Mouse (Mus musculus) liver, embryonic 16.5 days (tissue): ENCODE results near the gene Gm20075. TPM values are rescaled to one million over a fixed set of nuclear protein-coding genes. Genes with fewer than 3 reads are reported as not detected.
"Not testable (repeated sequence)": the region's sequence is repeated elsewhere in the genome, so short reads cannot be mapped to it uniquely, and the experiment has no call there.

Experiments used
- ATAC-seq: fragments of 200-750 bp; cut with Nextera tagmentation; 2 replicates; pipeline ENCODE4 v1.8.0; 2017; ENCODE audit warnings: low read depth, mild to moderate bottlenecking, moderate number of reproducible peaks, moderate library complexity
- H3K27ac ChIP-seq: fragments of 300-500 bp; sonication (generic); 2 replicates; pipeline ENCODE4 v1.5.1; 2014; ENCODE audit warnings: mild to moderate bottlenecking, low read length
- H3K27me3 ChIP-seq: fragments of 300-500 bp; sonication (generic); 2 replicates; pipeline ENCODE4 v1.6.1; 2014; ENCODE audit warnings: low read depth, low read length, mixed read lengths; ENCODE audit not compliant: control insufficient read depth, insufficient read depth
- H3K36me3 ChIP-seq: fragments of 300-500 bp; sonication (generic); 2 replicates; pipeline ENCODE4 v1.6.1; 2014; ENCODE audit warnings: mild to moderate bottlenecking; ENCODE audit not compliant: control insufficient read depth, insufficient read depth
- H3K4me1 ChIP-seq: fragments of 300-500 bp; sonication (generic); 2 replicates; pipeline ENCODE4 v1.6.1; 2014; ENCODE audit warnings: low read depth, low read length, mixed read lengths; ENCODE audit not compliant: control insufficient read depth
- H3K4me2 ChIP-seq: fragments of 300-500 bp; sonication (generic); 2 replicates; pipeline ENCODE4 v1.6.1; 2014; ENCODE audit warnings: low read depth, low read length, mixed read lengths
- H3K4me3 ChIP-seq: fragments of 300-500 bp; sonication (generic); 2 replicates; pipeline ENCODE4 v1.5.1; 2014; ENCODE audit warnings: low read depth, mild to moderate bottlenecking, low read length
- H3K9ac ChIP-seq: fragments of 300-500 bp; sonication (generic); 2 replicates; pipeline ENCODE4 v1.6.1; 2014; ENCODE audit warnings: low read depth, low read length
- H3K9me3 ChIP-seq: fragments of 300-500 bp; sonication (generic); replicated peaks from 2 replicates; pipeline ENCODE4 v1.6.1; 2016; ENCODE audit warnings: low read length; ENCODE audit not compliant: control insufficient read depth
- WGBS: fragments of 180-500 bp; shearing (Covaris S2); extraction: QIAGEN DNeasy Blood & Tissue Kit; methylation state at CpG from one replicate; pipeline ENCODE4 v1.1.7; 2014; ENCODE audit not compliant: insufficient replicate concordance; 5-methylcytosine and 5-hydroxymethylcytosine counted together
- polyA plus RNA-seq: library from polyadenylated mRNA; unstranded; fragments of >200 nt; fragmentation: Nextera tagmentation; extraction: Ambion mirVana; gene quantifications from 2 replicates; pipeline ENCODE4 v1.2.1, GENCODE M21; 2015

Gm20075 gene
- polyA plus RNA-seq: 4.1 and 4.9 TPM in 2 replicates

DNA sequence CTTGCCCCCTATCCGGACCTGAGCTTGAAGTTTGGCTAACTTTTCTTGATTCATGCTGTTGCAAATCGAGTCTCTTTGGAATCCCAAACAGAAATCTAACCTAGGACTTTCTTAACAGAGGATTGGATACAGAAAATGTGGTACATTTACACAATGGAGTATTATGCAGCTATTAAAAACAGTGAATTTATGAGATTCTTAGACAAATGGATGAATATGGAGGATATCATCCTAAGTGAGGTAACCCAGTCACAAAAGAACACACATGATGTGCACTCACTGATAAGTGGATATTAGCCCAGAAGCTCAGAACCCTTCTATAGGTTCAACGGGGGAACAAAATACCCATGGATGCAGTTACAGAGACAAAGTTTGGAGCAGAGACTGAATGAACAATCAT, at the start of gene Gm20075:
Gene Gm20075 (minus strand): TSS at position 101 of the 400 bp plus-strand sequence.
- not testable (repeated sequence) for H3K4me2 ChIP-seq, H3K9ac ChIP-seq, H3K4me3 ChIP-seq, H3K27me3 ChIP-seq, H3K4me1 ChIP-seq, H3K9me3 ChIP-seq, H3K27ac ChIP-seq, ATAC-seq, H3K36me3 ChIP-seq
- WGBS: 62% methylated on average over 3 of the region's 3 CpGs

DNA sequence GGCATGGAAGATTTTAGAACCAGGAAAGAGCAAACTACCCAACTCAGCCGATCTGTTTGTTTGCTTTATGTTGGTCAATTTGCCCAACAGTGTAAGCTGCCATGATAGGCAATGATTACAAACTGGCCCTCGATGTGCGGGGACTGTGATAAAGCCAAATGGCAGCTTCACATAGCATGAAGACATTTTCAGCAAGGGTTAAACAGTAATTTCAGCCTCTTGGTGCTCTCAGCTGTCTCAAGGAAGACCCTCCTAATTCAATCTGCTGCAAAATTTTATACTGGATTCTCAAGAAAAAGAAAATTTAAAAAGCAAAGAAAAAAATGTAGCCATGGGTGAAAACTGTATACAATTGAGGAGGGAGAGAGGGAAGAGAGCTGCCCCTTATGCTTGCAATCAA, 47.9 kb upstream of the Gm20075 start:
- H3K9ac ChIP-seq: no peak overlapping the region
- no peak overlapping the region for H3K4me2 ChIP-seq
- H3K36me3 ChIP-seq: no peaks in the 10 kb centered on the region
- H3K4me3 ChIP-seq: no peak overlapping the region
- H3K27ac ChIP-seq: no peak overlapping the region
- no peaks in the 10 kb centered on the region for H3K4me1 ChIP-seq
- no peak for ATAC-seq
- peaks cover 50% of the 10 kb centered on the region for H3K27me3 ChIP-seq
- H3K9me3 ChIP-seq: no peaks in the 10 kb centered on the region
- WGBS: 45% methylated on average over 3 of the region's 3 CpGs

- Histone ChIP-seq H3K27me3 (peaks cover 26% of the 10 kb centered on the region), H3K9me3 (no peaks in the 10 kb centered on the region), H3K9ac (no peak overlapping the region), H3K27ac (no peak overlapping the region), H3K4me3 (no peak overlapping the region), H3K4me2 (no peak overlapping the region), H3K4me1 (no peaks in the 10 kb centered on the region), H3K36me3 (no peaks in the 10 kb centered on the region)
- 49% methylated on average over 6 of the region's 6 CpGs for WGBS
- ATAC-seq: no peak
These were observed 45.5 kb upstream of the Gm20075 start for GRCm38 (mm10) chr13:96126669-96127068.

GRCm38 (mm10) chr13:96125011-96125410, 43.8 kb upstream of the Gm20075 start:
- Histone ChIP-seq H3K4me1 (no peaks in the 10 kb centered on the region), H3K9ac (no peak overlapping the region), H3K4me2 (no peak overlapping the region), H3K36me3 (no peaks in the 10 kb centered on the region), H3K9me3 (no peaks in the 10 kb centered on the region), H3K4me3 (no peak overlapping the region), H3K27ac (no peak overlapping the region), H3K27me3 (peaks cover 11% of the 10 kb centered on the region)
- no peak for ATAC-seq
- 62% methylated on average over 5 of the region's 5 CpGs for WGBS

- Histone ChIP-seq H3K27me3 (no peaks in the 10 kb centered on the region), H3K36me3 (no peaks in the 10 kb centered on the region), H3K9ac (no peak overlapping the region), H3K4me2 (no peak overlapping the region), H3K27ac (no peak overlapping the region), H3K4me1 (no peaks in the 10 kb centered on the region), H3K4me3 (no peak overlapping the region), H3K9me3 (no peaks in the 10 kb centered on the region)
- ATAC-seq: no peak
- WGBS: 63% methylated on average over 2 of the region's 2 CpGs
These were observed 31.5 kb upstream of the Gm20075 start for GRCm38 (mm10) chr13:96112711-96113110.

DNA sequence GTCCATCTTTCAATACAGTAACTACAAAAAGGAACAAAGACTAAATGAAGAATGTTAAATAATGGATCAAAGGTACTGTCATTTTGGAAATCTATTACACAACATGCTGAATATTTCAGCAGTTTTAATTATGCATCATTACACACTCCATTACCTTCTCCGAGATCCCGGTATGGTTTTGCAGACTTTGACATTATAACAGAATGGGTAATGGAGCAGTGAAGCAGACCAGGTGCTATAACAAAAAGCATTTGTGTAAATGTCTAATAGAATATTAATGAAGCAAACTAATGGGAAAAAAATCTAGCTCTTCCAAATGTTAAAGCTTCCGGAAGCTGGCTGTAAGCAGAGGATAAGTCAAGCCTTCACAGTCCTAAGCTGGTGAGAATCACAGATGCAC, 29.6 kb upstream of the Gm20075 start:
- 78% methylated on average over 3 of the region's 3 CpGs for WGBS
- Histone ChIP-seq H3K4me3 (no peak overlapping the region), H3K27ac (no peak overlapping the region), H3K4me1 (no peaks in the 10 kb centered on the region), H3K9me3 (no peaks in the 10 kb centered on the region), H3K4me2 (no peak overlapping the region), H3K27me3 (no peaks in the 10 kb centered on the region), H3K36me3 (no peaks in the 10 kb centered on the region), H3K9ac (no peak overlapping the region)
- ATAC-seq: no peak

DNA sequence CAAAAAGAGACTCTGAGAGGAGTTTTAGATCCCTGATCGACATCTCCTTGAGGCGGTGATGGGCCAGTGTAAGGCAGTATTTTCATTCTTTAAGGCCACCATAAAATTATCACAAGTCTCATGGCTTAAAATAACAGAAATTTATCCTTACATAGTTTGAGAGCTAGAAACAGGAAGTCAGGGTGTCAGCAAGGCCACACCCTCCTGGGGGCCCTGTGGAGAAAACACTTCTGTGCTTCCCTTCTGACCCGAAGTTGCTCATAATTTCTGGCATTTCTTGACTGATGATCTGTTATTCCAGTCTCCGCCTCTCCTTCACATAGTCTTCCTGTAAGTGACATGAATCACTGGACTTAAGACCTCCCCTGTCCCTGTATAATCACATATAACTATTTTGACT, 25.2 kb upstream of the Gm20075 start:
- Histone ChIP-seq H3K36me3 (no peaks in the 10 kb centered on the region), H3K27ac (no peak overlapping the region), H3K27me3 (no peaks in the 10 kb centered on the region), H3K4me3 (no peak overlapping the region), H3K4me1 (no peaks in the 10 kb centered on the region), H3K9me3 (no peaks in the 10 kb centered on the region), H3K4me2 (no peak overlapping the region), H3K9ac (no peak overlapping the region)
- WGBS: 43% methylated on average over 4 of the region's 4 CpGs
- ATAC-seq: no peak

- 51% methylated on average over 4 of the region's 4 CpGs for WGBS
- no peaks in the 10 kb centered on the region for H3K27me3 ChIP-seq
- no peaks in the 10 kb centered on the region for H3K4me1 ChIP-seq
- ATAC-seq: no peak
- no peak overlapping the region for H3K4me2 ChIP-seq
- H3K36me3 ChIP-seq: no peaks in the 10 kb centered on the region
- no peak overlapping the region for H3K9ac ChIP-seq
- H3K27ac ChIP-seq: no peak overlapping the region
- no peaks in the 10 kb centered on the region for H3K9me3 ChIP-seq
- H3K4me3 ChIP-seq: no peak overlapping the region
These were observed 9.8 kb upstream of the Gm20075 start for GRCm38 (mm10) chr13:96090929-96091328.

DNA sequence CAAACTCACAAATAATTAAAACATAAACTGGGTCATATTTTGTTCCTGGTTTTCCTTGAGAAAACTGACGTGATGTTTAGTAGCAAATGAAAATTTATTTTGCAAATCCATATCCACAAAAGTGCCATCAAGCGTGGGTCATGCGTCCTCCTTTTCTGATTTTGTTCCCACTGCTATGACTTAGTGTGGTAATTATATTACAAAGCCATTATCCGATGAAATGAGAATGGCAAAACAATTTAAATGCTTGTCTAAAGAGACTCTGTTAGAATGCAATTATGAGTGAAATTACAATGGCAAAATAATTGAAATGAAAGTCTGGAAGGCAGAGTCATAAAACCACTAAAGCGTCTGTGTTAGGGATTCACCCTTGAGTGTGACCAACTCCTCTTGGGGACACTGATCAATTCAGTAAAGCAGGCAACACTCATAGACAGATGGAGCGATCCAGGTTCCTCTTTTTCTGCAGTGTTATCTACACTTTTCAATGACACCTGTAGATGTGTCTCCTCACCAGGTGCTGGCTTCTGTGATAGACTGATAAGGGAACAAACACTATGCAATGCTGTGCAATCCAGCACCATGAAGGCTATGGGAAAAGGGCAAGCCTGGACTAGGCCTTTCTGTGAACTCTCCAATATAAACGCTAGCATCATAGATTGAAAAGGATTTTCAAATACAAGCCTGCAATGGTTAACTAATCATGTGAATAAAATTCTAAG, 4.6 kb upstream of the Gm20075 start:
- H3K4me1 ChIP-seq: no peaks in the 10 kb centered on the region
- no peaks in the 10 kb centered on the region for H3K27me3 ChIP-seq
- no peak overlapping the region for H3K4me3 ChIP-seq
- no peak overlapping the region for H3K9ac ChIP-seq
- no peak overlapping the region for H3K27ac ChIP-seq
- 49% methylated on average over 7 of the region's 7 CpGs for WGBS
- no peak overlapping the region for H3K4me2 ChIP-seq
- H3K9me3 ChIP-seq: no peaks in the 10 kb centered on the region
- H3K36me3 ChIP-seq: no peaks in the 10 kb centered on the region
- no peak for ATAC-seq
